Mouse (Mus musculus) right cerebral cortex, adult 2 months (tissue): ENCODE results near the gene Tspan18.
A peak's percentile ranks its signal among the peaks of the same experiment; 100 is the strongest.

Source experiments
- DNase-seq, 2 experiments: peaks; one replicate each; pipeline ENCODE4 v3.0.0; 2021 to 2022; ENCODE audit warnings: low spot score in 2 of 2

Tspan18 gene

GRCm38 (mm10) chr2:93218353-93218990, 115.8 kb downstream of the Tspan18 start:
- no peak for DNase-seq

GRCm38 (mm10) chr2:93217015-93217414, 117.3 kb downstream of the Tspan18 start:
- DNase-seq = peak; percentile 90 to 93

GRCm38 (mm10) chr2:93215790-93216189, 118.5 kb downstream of the Tspan18 start:
- no peak for DNase-seq

- no peak for DNase-seq
Observed at GRCm38 (mm10) chr2:93214192-93214591, 120.1 kb downstream of the Tspan18 start.

GRCm38 (mm10) chr2:93212865-93213264, 121.4 kb downstream of the Tspan18 start:
- no peak for DNase-seq

- DNase-seq = no peak
Observed at GRCm38 (mm10) chr2:93212386-93212785, 121.9 kb downstream of the Tspan18 start.

- DNase-seq = no peak
Observed at GRCm38 (mm10) chr2:93206126-93206525, 128.2 kb downstream of the Tspan18 start.

GRCm38 (mm10) chr2:93204571-93204970, 129.7 kb downstream of the Tspan18 start:
- DNase-seq = no peak

- DNase-seq = peak; percentile 67 to 79
Observed at GRCm38 (mm10) chr2:93203682-93204081, 130.6 kb downstream of the Tspan18 start.

GRCm38 (mm10) chr2:93202782-93203181, 131.5 kb downstream of the Tspan18 start:
- no peak for DNase-seq

- DNase-seq = no peak
Observed at GRCm38 (mm10) chr2:93201997-93202396, 132.3 kb downstream of the Tspan18 start.

GRCm38 (mm10) chr2:93200681-93201340, 133.5 kb downstream of the Tspan18 start:
- no peak for DNase-seq

- no peak for DNase-seq
Observed at GRCm38 (mm10) chr2:93199531-93199974, 134.8 kb downstream of the Tspan18 start.

GRCm38 (mm10) chr2:93198846-93199245, 135.5 kb downstream of the Tspan18 start:
- peak; percentile 95 to 98 for DNase-seq

GRCm38 (mm10) chr2:93193806-93194205, 140.5 kb downstream of the Tspan18 start:
- no peak for DNase-seq

- no peak for DNase-seq
Observed at GRCm38 (mm10) chr2:93192671-93193080, 141.6 kb downstream of the Tspan18 start.

GRCm38 (mm10) chr2:93192182-93192560, 142.1 kb downstream of the Tspan18 start:
- no peak for DNase-seq

GRCm38 (mm10) chr2:93191488-93192181, 142.7 kb downstream of the Tspan18 start:
- no peak for DNase-seq

- no peak for DNase-seq
Observed at GRCm38 (mm10) chr2:93190771-93191487, 143.4 kb downstream of the Tspan18 start.

- peak in 1 of 2 experiments; percentile 63 for DNase-seq
Observed at GRCm38 (mm10) chr2:93188761-93189458, 145.4 kb downstream of the Tspan18 start.

- DNase-seq = no peak
Observed at GRCm38 (mm10) chr2:93188020-93188760, 146.1 kb downstream of the Tspan18 start.
